Mouse (Mus musculus) heart, adult 8-10 months (tissue): ENCODE results near the gene Erc1. TPM values are rescaled to one million over a fixed set of nuclear protein-coding genes. Genes with fewer than 3 reads are reported as not detected.

Source experiments
- DNase-seq: peaks from one replicate; pipeline ENCODE4 v3.0.0; 2022; ENCODE audit warnings: low spot score
- total RNA-seq, 4 experiments: library from RNA; stranded (reverse); gene quantifications; 2 replicates each; pipeline ENCODE4 v1.2.4; 2022

Gene Erc1
- total RNA-seq, 4 experiments from 2014 or later = 39.0 to 46.8 (median 41.1) TPM

DNA sequence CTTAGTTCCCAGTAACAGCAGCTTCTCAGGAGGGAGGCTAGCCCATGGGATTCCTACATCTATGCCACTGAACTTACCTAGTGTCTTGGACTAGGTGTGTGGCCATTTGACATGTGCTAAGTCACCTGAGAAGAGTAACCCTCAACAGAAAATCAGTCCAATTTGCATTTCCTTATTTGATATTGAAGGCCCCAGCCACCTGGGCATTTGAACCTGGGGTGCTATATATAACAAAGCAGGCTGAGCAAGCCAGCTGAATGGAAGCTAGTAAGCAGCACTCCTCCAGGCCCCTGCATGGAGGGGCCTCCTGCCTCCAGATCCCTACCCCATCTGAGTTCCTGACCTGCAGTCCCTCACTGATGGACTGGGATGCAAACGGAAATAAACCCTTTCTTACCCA is 135.5 kb downstream of the Erc1 start:
- DNase-seq = no peak

DNA sequence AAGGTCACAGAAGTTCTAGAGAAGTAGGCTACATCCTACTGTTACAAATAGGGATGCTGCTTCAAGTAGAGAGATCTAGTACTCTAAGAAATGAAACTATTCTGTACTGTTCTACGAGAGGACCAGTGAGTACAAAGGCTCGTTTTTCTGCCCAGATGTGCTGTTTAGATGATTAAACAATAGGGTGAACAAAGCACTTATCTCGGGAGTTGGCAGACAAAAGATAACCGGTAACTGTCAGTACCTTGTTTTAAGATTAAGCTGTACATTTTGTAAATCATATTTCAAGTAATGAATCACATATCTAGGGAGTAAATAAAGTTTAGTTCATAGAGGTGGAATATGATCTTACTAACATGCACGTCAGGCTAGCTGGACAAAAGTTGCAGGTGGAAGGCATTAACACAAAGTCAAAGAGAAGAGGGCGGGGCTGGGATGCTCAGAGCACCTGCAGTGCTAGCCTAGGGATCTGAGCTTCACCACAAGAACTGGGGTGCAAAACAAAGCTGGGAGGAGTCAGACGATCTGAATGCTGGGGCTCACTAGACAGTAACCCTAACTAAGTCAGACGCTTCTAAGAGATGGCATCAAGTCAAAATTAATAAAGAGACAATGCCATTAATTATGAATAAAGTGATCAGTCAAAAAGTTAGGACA is 136.2 kb downstream of the Erc1 start:
- DNase-seq = no peak

DNA sequence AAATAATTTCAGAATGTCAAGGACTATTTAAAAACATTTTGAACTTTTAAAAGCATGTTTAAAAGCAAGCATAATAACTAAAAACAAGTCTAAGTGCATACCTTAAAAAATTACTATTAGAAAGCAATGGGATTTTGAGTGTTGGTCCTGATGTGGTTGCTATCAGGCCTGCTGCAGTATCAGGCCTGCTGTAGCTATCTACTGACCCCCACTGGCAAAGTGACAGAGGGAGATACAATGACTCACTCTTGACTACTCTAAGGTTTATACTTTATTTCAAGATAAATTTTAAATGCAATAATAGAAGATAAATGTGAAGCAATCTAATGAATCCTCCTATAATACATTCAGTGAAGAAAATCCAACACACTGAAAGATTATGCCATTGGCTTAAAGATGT is 138.4 kb downstream of the Erc1 start:
- no peak for DNase-seq

DNA sequence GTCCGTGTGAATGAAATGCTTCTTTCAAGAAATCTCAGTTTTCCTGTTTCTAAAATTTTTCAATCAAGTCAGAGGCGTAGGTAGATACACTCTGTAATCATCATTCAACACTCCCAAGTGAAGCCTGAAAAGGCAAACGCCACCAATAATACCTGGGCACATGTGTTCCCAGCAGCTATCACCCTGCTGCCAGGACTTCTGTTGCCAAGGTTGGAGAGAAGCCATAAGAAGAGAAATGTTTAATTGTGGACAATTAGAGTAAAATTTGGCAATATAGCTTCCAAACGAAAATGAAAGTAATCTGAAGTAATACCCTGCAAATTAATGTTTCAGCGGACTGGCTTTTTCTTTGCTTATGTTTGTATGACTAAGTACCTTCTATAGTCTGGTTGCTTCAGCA is 140.1 kb downstream of the Erc1 start:
- no peak for DNase-seq

DNA sequence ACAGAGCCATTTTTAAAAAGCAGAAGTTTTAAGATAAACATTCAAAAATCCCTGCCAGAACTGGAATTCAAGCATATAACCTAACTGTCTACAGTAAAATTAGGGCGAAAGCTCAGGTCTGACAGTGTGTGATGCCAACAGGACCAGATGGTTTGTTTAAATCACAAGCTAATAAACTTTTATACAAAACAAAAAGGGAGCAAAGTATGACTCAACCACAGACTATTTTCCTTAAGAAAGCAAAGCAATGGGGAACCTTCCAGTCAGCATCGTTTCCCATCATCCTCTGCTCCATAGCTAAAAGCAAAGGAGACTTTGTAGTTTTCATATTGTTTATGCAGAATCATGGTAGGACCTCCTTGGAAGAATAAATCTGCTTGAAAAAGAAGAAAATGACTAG is 143.1 kb downstream of the Erc1 start:
- DNase-seq = no peak

DNA sequence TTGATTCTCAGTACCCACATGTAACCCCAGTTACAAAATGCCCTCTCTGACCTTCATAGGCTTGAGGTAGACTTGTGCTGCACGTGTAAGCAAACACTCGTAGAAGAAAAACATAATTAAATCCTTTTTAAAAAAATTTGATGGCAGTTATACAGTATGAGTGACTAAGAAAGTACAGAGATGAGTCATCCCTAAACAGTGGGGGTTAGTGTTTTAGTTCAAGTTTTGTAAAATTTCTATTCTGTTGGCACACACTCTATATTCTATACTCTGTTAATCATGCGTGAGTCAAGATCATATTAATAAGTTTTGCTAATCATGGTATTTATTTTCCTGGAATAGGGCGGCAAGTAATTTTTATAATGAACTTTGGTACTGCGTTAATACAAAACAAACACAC is 155.2 kb downstream of the Erc1 start:
- no peak for DNase-seq

DNA sequence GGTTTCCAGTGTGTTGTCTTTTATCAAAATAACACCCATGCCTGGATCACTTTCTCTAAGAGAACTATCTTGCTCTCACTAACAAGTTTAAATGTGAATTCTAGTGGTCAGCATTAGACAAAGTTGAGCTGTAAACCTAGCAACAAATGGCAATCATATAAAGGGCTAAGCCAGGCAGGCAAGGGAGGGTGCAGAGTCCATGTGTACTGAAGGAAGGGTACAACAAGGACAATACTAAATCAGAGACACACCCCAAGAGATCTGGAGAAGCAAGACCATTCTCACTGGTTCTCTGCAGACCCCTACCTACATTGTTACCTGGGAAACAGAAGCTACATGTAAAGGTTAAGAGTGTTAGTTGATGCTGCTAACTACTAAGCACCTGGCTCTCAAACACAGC is 161.5 kb downstream of the Erc1 start:
- DNase-seq = no peak

DNA sequence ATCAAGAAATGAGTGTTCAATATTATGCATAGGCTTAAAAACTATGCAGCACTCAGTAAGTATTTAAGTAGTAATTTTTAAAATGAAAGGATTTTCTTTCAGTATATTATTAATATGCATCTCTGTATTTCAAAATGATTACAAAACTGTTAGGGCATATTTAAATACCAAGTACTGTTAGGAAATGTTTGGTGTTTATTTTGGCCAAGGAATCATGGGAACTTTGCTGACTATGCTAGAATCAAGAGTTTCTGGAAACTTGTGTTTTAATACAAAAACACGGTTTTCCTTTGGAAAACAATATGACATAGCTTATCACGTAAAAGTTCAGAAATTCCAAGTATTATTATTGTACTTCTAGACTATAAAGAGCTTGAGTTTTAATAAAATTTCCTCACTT is 167.2 kb downstream of the Erc1 start:
- DNase-seq = no peak

DNA sequence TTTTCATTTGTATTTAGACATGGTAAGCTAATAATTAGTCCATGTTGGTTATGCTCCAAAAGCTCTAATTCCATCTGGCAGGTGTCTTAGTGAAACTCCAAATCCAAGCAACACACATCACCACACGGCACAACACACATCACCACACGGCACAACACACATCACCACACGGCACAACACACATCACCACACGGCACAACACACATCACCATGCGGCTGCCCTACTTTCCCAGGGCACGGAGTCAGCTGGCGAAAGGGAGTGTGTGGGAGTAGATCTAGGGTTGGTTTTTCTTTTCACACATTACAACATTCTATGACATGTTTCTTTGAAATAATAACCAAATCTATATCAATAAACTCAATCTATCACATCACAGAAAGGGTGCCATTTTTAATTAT is 173.2 kb downstream of the Erc1 start:
- DNase-seq = no peak

DNA sequence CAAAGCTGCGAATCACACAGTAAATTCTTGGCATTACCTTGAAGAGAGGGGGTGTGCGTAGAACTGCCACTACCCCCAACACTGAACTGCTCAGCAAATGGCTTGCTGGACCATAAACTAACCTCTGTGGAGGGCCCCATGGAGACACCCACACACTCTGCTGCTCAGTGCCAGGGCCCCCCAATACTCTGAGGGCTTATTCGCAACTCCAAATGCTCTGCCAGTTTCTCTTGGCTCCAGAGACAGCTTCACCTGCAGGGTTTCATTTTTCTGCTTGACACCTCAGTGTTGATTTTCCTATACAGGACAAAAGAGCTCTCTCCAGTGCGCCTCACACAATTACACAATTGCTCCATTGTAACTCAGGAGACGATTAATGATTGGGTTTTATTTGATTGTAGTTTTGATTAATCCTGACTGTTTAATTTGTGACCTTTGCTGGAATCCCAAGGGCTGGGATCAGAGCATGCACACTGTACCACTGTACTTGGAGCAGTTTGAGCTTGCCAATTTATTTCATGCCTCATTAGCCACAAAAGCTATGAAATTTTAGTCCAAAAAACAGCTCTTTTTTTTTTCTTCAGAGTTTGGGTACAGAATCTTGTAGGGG is 173.7 kb downstream of the Erc1 start:
- no peak for DNase-seq

DNA sequence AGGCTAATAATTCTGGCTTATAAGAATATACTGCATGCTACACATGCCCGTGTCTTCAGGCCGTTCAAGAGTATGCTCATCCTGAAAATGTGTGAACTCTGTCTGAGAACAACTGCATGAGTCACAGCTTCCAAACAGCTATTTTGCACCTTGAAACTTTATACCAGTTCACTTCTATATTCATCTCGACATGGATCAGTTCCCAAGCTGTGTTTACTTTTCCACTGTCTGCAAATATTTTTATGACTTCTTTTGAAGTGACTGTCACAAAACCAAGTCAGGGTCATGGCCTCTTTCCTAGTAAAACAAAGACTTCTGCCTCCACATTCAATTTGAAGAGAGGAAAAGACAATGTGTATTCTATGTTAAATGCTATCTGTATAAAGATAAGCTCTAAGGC is 178.2 kb downstream of the Erc1 start:
- DNase-seq = no peak

DNA sequence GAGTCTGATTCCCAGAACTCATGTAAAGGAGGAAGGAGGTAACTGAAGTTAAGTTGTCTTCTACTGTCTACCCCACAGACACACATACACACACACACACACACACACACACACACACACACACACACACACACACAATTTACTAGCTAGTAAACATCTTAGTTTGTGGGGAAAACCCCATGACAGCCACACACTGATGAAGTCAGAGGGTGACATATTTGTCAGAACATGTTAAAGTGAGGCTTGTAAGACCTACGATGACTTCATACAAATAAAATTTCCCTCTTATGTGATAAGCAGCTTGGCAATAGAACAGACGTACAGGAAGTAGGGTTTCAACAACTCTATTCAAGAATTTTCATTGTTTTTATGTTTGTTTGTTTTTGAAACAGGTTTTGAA is 185.0 kb downstream of the Erc1 start:
- DNase-seq = no peak

DNA sequence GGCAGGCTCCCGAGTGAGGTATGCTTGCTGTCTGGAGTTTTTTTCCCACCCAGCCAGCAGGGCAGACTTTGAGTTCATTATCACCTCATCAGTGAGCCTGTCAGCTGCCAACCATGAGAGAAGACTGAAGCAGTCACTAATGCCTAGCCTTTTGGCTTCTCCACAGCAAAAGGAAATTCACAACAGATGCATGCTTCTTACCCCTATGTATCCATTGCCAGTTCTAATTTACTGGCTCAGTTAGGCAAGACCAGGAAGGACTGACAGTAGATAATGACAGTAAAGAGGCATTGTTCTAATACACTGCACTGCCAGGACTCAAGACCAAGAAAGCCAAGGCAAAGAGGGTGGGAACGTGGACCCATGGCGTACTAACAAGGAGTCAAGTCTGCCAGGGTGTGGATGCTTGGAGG is 186.9 kb downstream of the Erc1 start:
- DNase-seq = no peak

DNA sequence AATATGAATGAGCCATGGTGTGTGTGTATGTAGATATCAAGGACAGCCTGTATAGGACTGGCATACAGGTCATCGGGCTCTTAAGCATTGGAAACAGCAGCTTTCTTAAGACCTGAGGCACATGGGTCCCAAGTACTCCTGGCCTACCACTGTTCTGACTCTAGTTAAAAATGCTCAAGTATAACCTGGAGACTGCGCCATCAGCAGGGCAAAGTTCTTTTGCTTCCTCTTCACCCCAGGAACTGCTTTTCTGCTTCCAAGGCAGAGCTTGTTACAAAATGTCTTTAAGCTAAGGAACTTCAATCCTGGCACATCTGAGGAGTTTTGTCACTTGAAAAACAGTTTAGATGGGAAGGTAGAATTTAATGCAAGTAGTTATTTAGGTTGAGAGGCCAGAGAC is 189.5 kb downstream of the Erc1 start:
- DNase-seq = no peak

DNA sequence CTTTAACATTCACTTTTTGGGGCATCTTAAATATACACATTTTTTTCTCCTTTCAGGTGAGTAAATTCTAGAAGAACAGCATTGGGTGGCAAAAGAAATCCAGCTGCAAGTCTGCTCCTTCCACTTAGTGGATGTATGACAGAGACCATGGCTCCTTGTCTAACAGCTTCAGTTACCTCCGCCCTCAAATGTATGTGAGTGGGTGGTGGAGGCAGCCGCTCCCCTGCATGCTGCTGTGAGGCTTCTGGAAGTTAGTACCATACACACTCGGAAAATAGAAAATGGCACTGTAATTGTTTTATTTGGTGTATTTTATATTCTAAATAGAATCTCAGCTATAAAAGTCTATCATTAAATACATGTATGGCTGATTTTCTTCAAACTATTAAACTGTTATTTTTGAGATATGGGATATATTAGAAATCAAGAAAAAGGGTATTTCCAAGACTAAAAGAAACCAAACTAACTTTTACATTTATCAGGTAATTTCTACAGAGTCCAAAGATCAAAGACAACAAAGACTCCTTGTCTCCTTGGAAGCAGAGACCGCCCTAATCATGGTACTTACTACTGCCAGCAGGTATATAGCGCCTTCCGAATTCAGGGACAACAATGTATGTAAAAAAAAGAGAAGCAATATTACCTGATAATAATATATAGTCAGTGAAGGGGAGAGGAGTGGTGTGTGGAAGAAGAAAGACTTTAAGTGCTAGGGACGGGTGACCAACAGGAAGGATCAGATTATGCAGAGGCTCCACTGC is 190.4 kb downstream of the Erc1 start:
- no peak for DNase-seq

DNA sequence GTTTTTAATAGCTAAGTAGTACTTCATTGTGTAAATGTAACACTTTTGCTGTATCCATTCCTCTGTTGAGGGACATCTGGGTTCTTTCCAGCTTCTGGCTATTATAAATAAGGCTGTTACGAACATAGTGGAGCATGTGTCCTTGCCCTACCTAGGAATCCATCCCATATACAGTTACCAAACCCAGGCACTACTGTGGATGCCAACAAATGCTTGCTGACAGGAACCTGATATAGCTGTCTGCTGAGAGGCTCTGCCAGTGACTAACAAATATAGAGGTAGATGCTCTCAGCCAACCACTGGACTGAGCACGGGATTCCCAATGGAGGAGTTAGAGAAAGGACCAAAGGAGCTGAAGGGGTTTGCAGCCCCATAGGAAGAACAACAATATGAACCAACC is 193.2 kb downstream of the Erc1 start:
- DNase-seq = peak; percentile 46

DNA sequence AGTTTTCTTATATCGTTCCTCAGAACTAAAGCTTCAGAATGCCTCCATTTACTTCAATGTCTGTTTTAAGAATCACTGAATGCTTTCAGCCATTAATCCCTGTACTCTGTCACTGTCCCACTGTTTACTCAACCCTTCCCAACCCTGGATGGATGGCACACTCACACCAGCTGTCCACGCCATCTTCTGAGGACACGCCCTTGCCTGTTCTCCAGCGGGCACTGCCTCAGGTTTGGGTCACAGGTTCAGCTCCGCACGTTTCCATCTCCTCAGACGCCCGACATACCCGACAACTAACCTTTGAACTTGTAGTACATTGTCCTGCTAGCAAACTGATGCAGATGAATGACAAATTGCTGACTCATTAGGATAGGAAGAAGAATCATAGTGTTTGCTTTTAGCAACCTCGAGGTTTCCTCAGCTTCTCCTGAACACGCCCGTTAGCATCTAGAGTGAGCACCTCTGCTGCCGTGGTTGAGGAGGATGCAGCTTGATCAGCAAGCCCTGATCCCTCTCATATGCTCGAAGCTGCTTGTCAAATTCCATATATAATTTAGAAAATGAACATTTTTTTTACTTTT is 204.0 kb downstream of the Erc1 start:
- no peak for DNase-seq

DNA sequence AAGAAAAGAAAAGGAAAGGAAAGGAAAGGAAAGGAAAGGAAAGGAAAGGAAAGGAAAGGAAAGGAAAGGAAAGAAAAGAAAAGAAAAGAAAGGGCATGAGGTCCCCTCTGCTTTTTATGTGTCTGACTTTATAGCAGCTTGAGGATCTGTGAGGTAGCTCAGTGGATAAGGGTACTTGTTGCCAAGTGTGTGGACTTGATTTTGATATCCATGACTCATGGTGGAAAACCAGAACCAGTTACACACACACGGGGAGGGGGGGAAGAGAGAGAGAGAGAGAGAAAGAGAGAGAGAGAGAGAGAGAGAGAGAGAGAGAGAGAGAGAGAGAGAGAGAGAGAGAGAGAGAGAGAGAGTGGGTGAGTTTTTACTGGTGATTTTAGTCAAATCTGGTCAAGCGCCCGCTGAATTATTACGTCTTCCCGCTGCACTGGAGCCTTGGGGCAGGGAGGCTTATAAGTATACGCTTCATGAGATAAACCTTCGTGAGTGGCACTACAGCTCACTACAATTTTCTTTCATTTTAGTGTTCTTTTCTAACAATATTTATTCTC is 204.7 kb downstream of the Erc1 start:
- DNase-seq = no peak

DNA sequence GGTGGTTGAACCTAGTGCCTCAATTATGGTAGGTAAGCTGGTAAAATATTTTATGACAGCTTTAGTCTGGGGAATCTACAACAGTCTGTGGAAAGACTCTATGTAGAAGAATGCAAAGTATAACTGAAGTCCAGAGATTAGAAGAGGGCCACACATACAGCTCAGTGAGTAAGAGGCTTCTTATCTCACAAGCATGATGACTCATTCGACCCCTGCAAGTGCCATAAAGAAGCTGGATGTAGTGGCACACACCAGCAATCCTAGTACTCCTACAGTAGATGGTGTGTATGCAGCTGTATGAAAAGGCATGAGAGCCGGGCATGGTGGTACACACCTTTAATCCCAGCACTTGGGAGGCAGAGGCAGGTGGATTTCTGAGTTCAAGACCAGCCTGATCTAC is 205.2 kb downstream of the Erc1 start:
- no peak for DNase-seq

DNA sequence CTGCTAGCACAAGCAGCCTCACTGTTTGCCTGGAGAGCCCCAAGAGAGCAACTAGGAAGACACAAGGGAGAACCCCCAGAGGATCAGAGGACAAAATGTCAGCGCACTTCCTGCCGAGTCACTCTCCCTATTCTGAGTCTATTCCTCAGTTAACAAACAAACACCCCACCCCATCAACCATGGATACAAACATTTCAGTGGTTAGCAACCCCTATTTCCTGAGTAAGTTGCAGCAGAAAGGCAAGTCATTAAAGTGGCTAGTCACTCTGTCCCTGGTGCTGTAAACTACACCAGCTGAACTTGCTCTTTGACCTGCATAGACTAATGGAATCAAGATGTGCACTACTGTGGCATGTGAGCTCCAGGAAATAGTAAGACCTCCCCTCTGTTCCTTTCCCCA is 212.3 kb downstream of the Erc1 start:
- DNase-seq = peak; percentile 53

DNA sequence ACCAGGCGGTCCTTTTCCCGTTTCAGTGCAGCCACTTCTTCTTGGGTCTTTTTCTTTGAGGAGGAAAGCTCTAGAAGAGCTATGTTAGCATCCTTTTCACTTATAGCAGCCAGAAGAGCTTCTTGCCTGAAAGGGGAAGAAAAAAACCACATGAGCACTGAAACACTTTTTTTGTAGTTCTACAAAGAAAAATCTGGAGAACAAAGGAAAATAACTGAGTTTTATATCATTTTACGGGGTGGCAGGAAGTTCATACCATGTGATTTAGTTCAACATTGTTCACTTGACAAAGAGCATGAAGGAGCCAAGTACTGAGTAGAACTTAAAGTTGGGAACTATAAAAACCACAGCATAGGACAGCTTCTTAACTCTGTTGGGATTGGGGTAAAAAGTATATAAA is 217.3 kb downstream of the Erc1 start:
- no peak for DNase-seq

DNA sequence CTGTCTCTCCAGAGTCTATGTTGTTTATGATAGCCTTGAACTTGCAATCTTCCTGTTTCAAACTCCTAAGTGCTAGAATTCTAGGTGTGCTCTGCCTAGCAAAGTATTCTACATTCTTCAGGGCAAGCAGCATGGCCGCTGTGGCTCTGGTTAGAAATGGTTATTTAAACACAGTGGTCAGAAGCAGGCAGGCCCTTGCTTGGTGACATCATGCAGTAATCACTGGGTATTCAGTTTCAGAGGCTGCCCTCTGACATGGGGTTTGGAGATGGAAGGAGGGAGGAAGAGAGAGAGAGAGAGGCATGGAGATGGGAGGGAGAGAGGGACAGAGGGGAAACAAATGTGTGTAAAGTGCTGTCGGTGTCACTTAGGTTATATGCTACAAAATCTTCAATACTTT is 246.6 kb downstream of the Erc1 start:
- no peak for DNase-seq

DNA sequence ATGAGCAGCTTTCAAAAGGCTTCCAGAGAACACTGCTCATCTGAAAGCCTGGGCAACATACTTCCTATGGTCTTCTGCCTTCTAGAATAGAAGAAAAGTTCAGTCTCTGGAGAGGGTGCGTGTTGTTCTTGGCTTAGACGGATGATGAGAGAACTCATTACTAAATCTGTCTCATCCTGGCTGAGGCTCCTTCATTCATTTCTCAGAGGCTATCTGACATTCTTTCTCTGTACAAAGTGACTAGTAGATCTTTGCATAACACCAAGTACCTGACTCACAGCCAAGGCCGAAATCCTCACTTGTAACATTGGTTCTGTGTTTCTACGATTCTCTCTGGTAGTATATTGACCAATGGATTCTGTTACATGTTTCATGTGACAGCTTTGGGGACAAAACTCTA is 252.5 kb downstream of the Erc1 start:
- DNase-seq = peak; percentile 55
